In the genomic region with DNA sequence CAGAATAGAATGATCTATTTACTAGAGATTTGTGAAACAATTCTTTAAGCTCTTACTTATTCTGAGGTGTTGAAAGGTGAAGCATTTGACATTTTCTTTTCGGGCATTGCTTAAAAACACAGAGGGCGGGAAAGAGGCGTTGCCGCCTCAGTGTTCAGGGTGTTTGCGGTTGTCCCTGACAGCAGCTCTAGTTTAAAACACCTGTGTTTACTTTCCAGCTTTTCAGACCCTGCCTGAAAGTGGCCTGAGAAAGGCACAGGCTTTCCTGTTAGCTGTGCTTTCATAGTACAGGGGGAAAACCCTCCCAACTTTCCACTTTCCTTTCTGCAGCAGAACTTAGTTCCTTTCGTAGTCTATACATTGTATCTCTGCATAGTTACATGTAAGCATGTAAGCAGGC, we compare ENCODE assay signal across 20 mouse cellular contexts.
DNase-seq lines count a peak whose midpoint lies in the region; ATAC-seq lines count a peak whose summit lies in the region.
"Had no signal": no experiment of that assay in that cellular context is flagged by ENCODE, and none has a peak within 500 bp of the region (broad histone marks: within the 10 kb centered on the region; RNA-seq: fewer than 3 reads in every experiment).

No protein-coding gene starts in this region.

- no peaks in the 10 kb centered on the region for H3K9me3 ChIP-seq in limb, embryonic 11.5 days (ENCODE audit: control insufficient read depth, low read length)
- H3K9me3 ChIP-seq in limb, embryonic 10.5 days (replicated peaks) = no peaks in the 10 kb centered on the region
- no peaks in the 10 kb centered on the region for H3K9me3 ChIP-seq in limb, embryonic 12.5 days
- H3K9me3 ChIP-seq in stomach, embryonic 15.5 days = no peaks in the 10 kb centered on the region
- H3K9me3 ChIP-seq: embryonic facial prominence, embryonic 15.5 days; G1E; hindbrain, embryonic 13.5 days; midbrain, embryonic 12.5 days; neural tube, embryonic 15.5 days had no signal

- peak; percentile 44; the same call in 1 of the 2 replicates for ATAC-seq in limb, embryonic 11.5 days (ENCODE audit: insufficient number of reproducible peaks, low FRiP score, low TSS enrichment, low read depth)
- ATAC-seq in limb, embryonic 12.5 days (ENCODE audit: insufficient number of reproducible peaks, insufficient read depth, low FRiP score, low TSS enrichment, low read depth) = no peak
- peak; percentile 86 for ATAC-seq in stomach, embryonic 15.5 days (ENCODE audit: insufficient read depth, low FRiP score, low read depth)
- ATAC-seq: forebrain, embryonic 14.5 days had no signal

- DNase-seq in limb, embryonic 11.5 days (ENCODE audit: low spot score) = peak; percentile 34
- DNase-seq in limb, embryonic 10.5 days (ENCODE audit: low spot score) = no peak
- DNase-seq in ZHBTc4 (ENCODE audit: low read depth, low spot score) = peak; percentile 5
- DNase-seq in right cerebral cortex, postnatal 14 days = no peak
- no peak for DNase-seq in heart, postnatal 36 days
- DNase-seq: adrenal gland, adult 8-10 months; cerebellum, postnatal 14 days; gastrocnemius, postnatal 36 days; right cerebral cortex, postnatal 4 days had no signal

- no peak overlapping the region for H3K4me3 ChIP-seq in limb, embryonic 11.5 days (ENCODE audit: low read depth, low read length)
- H3K4me3 ChIP-seq in limb, embryonic 10.5 days = no peak overlapping the region
- H3K4me3 ChIP-seq in limb, embryonic 12.5 days (replicated peaks) = no peak overlapping the region
- H3K4me3 ChIP-seq in stomach, embryonic 15.5 days (replicated peaks) = no peak overlapping the region
- H3K4me3 ChIP-seq: embryonic facial prominence, embryonic 15.5 days; hindbrain, embryonic 13.5 days; left cerebral cortex, adult 2 months; midbrain, embryonic 12.5 days; myocyte; neural tube, embryonic 15.5 days had no signal

- H3K36me3 ChIP-seq in limb, embryonic 11.5 days (ENCODE audit: control insufficient read depth, insufficient read depth, low read length) = no peaks in the 10 kb centered on the region
- no peaks in the 10 kb centered on the region for H3K36me3 ChIP-seq in limb, embryonic 10.5 days
- H3K36me3 ChIP-seq in limb, embryonic 12.5 days = no peaks in the 10 kb centered on the region
- H3K36me3 ChIP-seq in stomach, embryonic 15.5 days = no peaks in the 10 kb centered on the region
- H3K36me3 ChIP-seq: embryonic facial prominence, embryonic 15.5 days; hindbrain, embryonic 13.5 days; midbrain, embryonic 12.5 days; neural tube, embryonic 15.5 days had no signal

- intact Hi-C loops in heart, postnatal 36 days (cut with DNase I) = no loop called here

- 44% methylated on average over 6 of the region's 6 CpGs for WGBS in limb, embryonic 11.5 days
- 60% methylated on average over 6 of the region's 6 CpGs for WGBS in limb, embryonic 10.5 days
- 44% methylated on average over 6 of the region's 6 CpGs for WGBS in limb, embryonic 12.5 days
- WGBS in stomach, embryonic 15.5 days = 29% methylated on average over 6 of the region's 6 CpGs

- H3K9ac ChIP-seq in limb, embryonic 11.5 days (ENCODE audit: low read length) = no peak overlapping the region
- no peak overlapping the region for H3K9ac ChIP-seq in limb, embryonic 12.5 days (replicated peaks)
- H3K9ac ChIP-seq in stomach, embryonic 15.5 days = no peak overlapping the region
- H3K9ac ChIP-seq: embryonic facial prominence, embryonic 15.5 days; hindbrain, embryonic 13.5 days; midbrain, embryonic 12.5 days; neural tube, embryonic 15.5 days had no signal

- no peak overlapping the region for H3K4me2 ChIP-seq in limb, embryonic 11.5 days (ENCODE audit: low read depth, severe bottlenecking)
- peak overlapping the region; percentile 21; the same call in 1 of the 2 replicates for H3K4me2 ChIP-seq in limb, embryonic 12.5 days
- H3K4me2 ChIP-seq in stomach, embryonic 15.5 days = no peak overlapping the region
- H3K4me2 ChIP-seq: embryonic facial prominence, embryonic 15.5 days; hindbrain, embryonic 13.5 days; midbrain, embryonic 12.5 days; neural tube, embryonic 15.5 days had no signal

- H3K27me3 ChIP-seq in limb, embryonic 11.5 days (ENCODE audit: control insufficient read depth, insufficient read depth, low read length) = no peaks in the 10 kb centered on the region
- H3K27me3 ChIP-seq in limb, embryonic 10.5 days (ENCODE audit: low read depth, poor library complexity, severe bottlenecking) = no peaks in the 10 kb centered on the region
- no peaks in the 10 kb centered on the region for H3K27me3 ChIP-seq in limb, embryonic 12.5 days
- no peaks in the 10 kb centered on the region for H3K27me3 ChIP-seq in stomach, embryonic 15.5 days (replicated peaks)
- H3K27me3 ChIP-seq: embryonic facial prominence, embryonic 15.5 days; hindbrain, embryonic 13.5 days; midbrain, embryonic 12.5 days; neural tube, embryonic 15.5 days had no signal

- no peaks in the 10 kb centered on the region for H3K4me1 ChIP-seq in limb, embryonic 11.5 days (ENCODE audit: control insufficient read depth, insufficient read depth, low read length)
- H3K4me1 ChIP-seq in limb, embryonic 10.5 days = no peaks in the 10 kb centered on the region
- H3K4me1 ChIP-seq in limb, embryonic 12.5 days (replicated peaks) = no peaks in the 10 kb centered on the region
- no peaks in the 10 kb centered on the region for H3K4me1 ChIP-seq in stomach, embryonic 15.5 days
- H3K4me1 ChIP-seq: embryonic facial prominence, embryonic 15.5 days; hindbrain, embryonic 13.5 days; midbrain, embryonic 12.5 days; neural tube, embryonic 15.5 days had no signal

- no peak overlapping the region for H3K27ac ChIP-seq in limb, embryonic 11.5 days (replicated peaks; ENCODE audit: low read depth, low read length)
- no peak overlapping the region for H3K27ac ChIP-seq in limb, embryonic 10.5 days
- H3K27ac ChIP-seq in limb, embryonic 12.5 days = no peak overlapping the region
- H3K27ac ChIP-seq in stomach, embryonic 15.5 days = no peak overlapping the region
- H3K27ac ChIP-seq: embryonic facial prominence, embryonic 15.5 days; hindbrain, embryonic 13.5 days; kidney, postnatal 0 days; left cerebral cortex, adult 2 months; midbrain, embryonic 12.5 days; neural tube, embryonic 15.5 days had no signal

Comparison
In these comparisons a context has a peak if more than half of its experiments do, and no peak if none do; other contexts are left out.
1. DNase-seq: peak in limb, embryonic 11.5 days (single experiment) and ZHBTc4 (single experiment); none in limb, embryonic 10.5 days (single experiment), right cerebral cortex, postnatal 14 days (single experiment) and heart, postnatal 36 days (0 of 2).